ENCODE assay signal across 17 mouse cellular contexts in the genomic region with DNA sequence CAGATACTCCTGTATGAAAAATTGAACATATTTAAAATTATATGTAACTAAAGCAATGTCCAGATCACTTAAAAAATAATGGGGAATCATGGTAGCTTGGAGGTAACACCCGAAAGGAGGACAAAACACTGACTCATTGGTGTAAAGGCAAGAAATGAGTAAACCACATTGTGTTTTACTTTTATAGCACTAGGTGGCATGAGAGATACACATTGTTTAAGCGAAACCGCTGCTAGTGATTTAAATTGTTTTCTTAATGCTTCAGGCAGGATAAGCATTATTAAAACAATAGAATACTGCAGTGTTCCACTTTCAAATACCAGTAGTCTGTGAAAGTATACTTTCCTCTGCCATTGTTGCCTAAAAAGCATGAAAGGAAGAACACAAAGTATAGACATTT.
A peak's percentile ranks its signal among the peaks of the same experiment; 100 is the strongest.
DNase-seq lines count a peak whose midpoint lies in the region; ATAC-seq and TF ChIP-seq lines count a peak whose summit lies in the region.
"Had no signal": no experiment of that assay in that cellular context is flagged by ENCODE, and none has a peak within 500 bp of the region (broad histone marks: within the 10 kb centered on the region; RNA-seq: fewer than 3 reads in every experiment).

No protein-coding gene starts in this region.

- no peaks in the 10 kb centered on the region for H3K9me3 ChIP-seq in embryonic facial prominence, embryonic 14.5 days (ENCODE audit: control insufficient read depth, low read length)
- H3K9me3 ChIP-seq in embryonic facial prominence, embryonic 10.5 days: no peaks in the 10 kb centered on the region
- H3K9me3 ChIP-seq: G1E; limb, embryonic 15.5 days; midbrain, embryonic 15.5 days had no signal

- H3K9ac ChIP-seq in embryonic facial prominence, embryonic 14.5 days (ENCODE audit: low read depth, low read length): no peak overlapping the region
- H3K9ac ChIP-seq: limb, embryonic 15.5 days; midbrain, embryonic 15.5 days had no signal

- no peaks in the 10 kb centered on the region for H3K4me1 ChIP-seq in embryonic facial prominence, embryonic 14.5 days (ENCODE audit: control insufficient read depth, insufficient read depth, low read length)
- no peaks in the 10 kb centered on the region for H3K4me1 ChIP-seq in embryonic facial prominence, embryonic 10.5 days
- H3K4me1 ChIP-seq: limb, embryonic 15.5 days; midbrain, embryonic 15.5 days had no signal

- 37% methylated on average over 3 of the region's 3 CpGs for WGBS in embryonic facial prominence, embryonic 14.5 days
- WGBS in embryonic facial prominence, embryonic 10.5 days: 58% methylated on average over 3 of the region's 3 CpGs

- peak; percentile 2 for DNase-seq in embryonic facial prominence, embryonic 14.5 days (ENCODE audit: low spot score)
- DNase-seq in embryonic facial prominence, embryonic 10.5 days (ENCODE audit: low spot score): no peak
- DNase-seq in layer of hippocampus, adult 2 months (ENCODE audit: low spot score in 2 of 2): no peak
- DNase-seq in layer of hippocampus, postnatal 10 days (ENCODE audit: low spot score in 2 of 2): no peak
- peak; percentile 2 for DNase-seq in ES-CJ7 (ENCODE audit: low read depth, low spot score)
- peak; percentile 11 for DNase-seq in retina, embryonic 14.5 days (ENCODE audit: low spot score)
- DNase-seq in urinary bladder, adult 2 months (ENCODE audit: low spot score): no peak
- DNase-seq in yolk sac, embryonic 10.5 days (ENCODE audit: low spot score): no peak
- DNase-seq: heart, postnatal 10 days; lung, adult 18-20 months; right cerebral cortex, postnatal 25 days; thymus, adult 18-20 months had no signal

- H3K36me3 ChIP-seq in embryonic facial prominence, embryonic 14.5 days (ENCODE audit: control insufficient read depth, insufficient read depth, low read length): no peaks in the 10 kb centered on the region
- no peaks in the 10 kb centered on the region for H3K36me3 ChIP-seq in embryonic facial prominence, embryonic 10.5 days (replicated peaks)
- H3K36me3 ChIP-seq: G1E; limb, embryonic 15.5 days; midbrain, embryonic 15.5 days had no signal

- H3K4me2 ChIP-seq in embryonic facial prominence, embryonic 14.5 days (ENCODE audit: low read depth, low read length): no peak overlapping the region
- H3K4me2 ChIP-seq: limb, embryonic 15.5 days; midbrain, embryonic 15.5 days had no signal

- no peaks in the 10 kb centered on the region for H3K27me3 ChIP-seq in embryonic facial prominence, embryonic 14.5 days (replicated peaks; ENCODE audit: control insufficient read depth, insufficient read depth, low read length)
- H3K27me3 ChIP-seq in embryonic facial prominence, embryonic 10.5 days (replicated peaks; ENCODE audit: low read depth, poor library complexity, severe bottlenecking): no peaks in the 10 kb centered on the region
- H3K27me3 ChIP-seq: limb, embryonic 15.5 days; midbrain, embryonic 15.5 days had no signal

- no peak overlapping the region for H3K4me3 ChIP-seq in embryonic facial prominence, embryonic 14.5 days (ENCODE audit: low read depth, low read length)
- H3K4me3 ChIP-seq in embryonic facial prominence, embryonic 10.5 days: no peak overlapping the region
- H3K4me3 ChIP-seq in layer of hippocampus, adult 2 months: no peak overlapping the region
- H3K4me3 ChIP-seq: limb, embryonic 15.5 days; midbrain, embryonic 15.5 days had no signal

- no peak for ATAC-seq in embryonic facial prominence, embryonic 14.5 days (ENCODE audit: low read depth)
- ATAC-seq: activated CD4-positive, CD25-positive, alpha-beta regulatory T cell, adult 4 months; midbrain, embryonic 15.5 days had no signal

- TF ChIP-seq CTCF in layer of hippocampus, adult 2 months (conservative IDR thresholded peaks at IDR 0.05): peak; percentile 70

- H3K27ac ChIP-seq in embryonic facial prominence, embryonic 14.5 days (replicated peaks; ENCODE audit: low read depth, low read length): no peak overlapping the region
- H3K27ac ChIP-seq in embryonic facial prominence, embryonic 10.5 days (replicated peaks): no peak overlapping the region
- H3K27ac ChIP-seq in layer of hippocampus, adult 2 months: no peak overlapping the region
- H3K27ac ChIP-seq: limb, embryonic 15.5 days; macrophage; midbrain, embryonic 15.5 days had no signal

Comparison
In these comparisons a context has a peak if more than half of its experiments do, and no peak if none do; other contexts are left out.
1. DNase-seq: peak in embryonic facial prominence, embryonic 14.5 days (single experiment), ES-CJ7 (single experiment) and retina, embryonic 14.5 days (single experiment); none in embryonic facial prominence, embryonic 10.5 days (single experiment), layer of hippocampus, adult 2 months (0 of 2), layer of hippocampus, postnatal 10 days (0 of 2), urinary bladder, adult 2 months (single experiment) and yolk sac, embryonic 10.5 days (single experiment).